Mouse (Mus musculus): Measurements from ENCODE around the gene Shb.

GRCm38 (mm10) chr4:45392099-45392498 is 140.2 kb downstream of the Shb start:
- no peak for TF ChIP-seq POLR2A (IDR thresholded peaks at IDR 0.05; ENCODE audit: extremely low read depth, insufficient read depth, low read length)
- TF ChIP-seq CTCF (IDR thresholded peaks at IDR 0.05; ENCODE audit: low read depth, low read length), result peak; percentile 23; the same call in 1 of the 2 replicates

Measured in liver, adult 2 months (tissue).